Mouse (Mus musculus): ENCODE data around the gene Spata5. TPM values are rescaled to one million over a fixed set of nuclear protein-coding genes. Genes with fewer than 3 reads are reported as not detected.
A peak's percentile ranks its signal among the peaks of the same experiment; 100 is the strongest.

The Spata5 gene
- total RNA-seq, 2 experiments from 2014 or later, result 25.3 to 30.5 TPM

GRCm38 (mm10) chr3:37398661-37399395 lies 20.9 kb upstream of the Spata5 start:
- Histone ChIP-seq H3K27ac (no peak overlapping the region), H3K4me3 (no peak overlapping the region)
- TF ChIP-seq CTCF (conservative IDR thresholded peaks at IDR 0.05), result no peak
- no peak for DNase-seq (ENCODE audit: low spot score in 2 of 2)

DNA sequence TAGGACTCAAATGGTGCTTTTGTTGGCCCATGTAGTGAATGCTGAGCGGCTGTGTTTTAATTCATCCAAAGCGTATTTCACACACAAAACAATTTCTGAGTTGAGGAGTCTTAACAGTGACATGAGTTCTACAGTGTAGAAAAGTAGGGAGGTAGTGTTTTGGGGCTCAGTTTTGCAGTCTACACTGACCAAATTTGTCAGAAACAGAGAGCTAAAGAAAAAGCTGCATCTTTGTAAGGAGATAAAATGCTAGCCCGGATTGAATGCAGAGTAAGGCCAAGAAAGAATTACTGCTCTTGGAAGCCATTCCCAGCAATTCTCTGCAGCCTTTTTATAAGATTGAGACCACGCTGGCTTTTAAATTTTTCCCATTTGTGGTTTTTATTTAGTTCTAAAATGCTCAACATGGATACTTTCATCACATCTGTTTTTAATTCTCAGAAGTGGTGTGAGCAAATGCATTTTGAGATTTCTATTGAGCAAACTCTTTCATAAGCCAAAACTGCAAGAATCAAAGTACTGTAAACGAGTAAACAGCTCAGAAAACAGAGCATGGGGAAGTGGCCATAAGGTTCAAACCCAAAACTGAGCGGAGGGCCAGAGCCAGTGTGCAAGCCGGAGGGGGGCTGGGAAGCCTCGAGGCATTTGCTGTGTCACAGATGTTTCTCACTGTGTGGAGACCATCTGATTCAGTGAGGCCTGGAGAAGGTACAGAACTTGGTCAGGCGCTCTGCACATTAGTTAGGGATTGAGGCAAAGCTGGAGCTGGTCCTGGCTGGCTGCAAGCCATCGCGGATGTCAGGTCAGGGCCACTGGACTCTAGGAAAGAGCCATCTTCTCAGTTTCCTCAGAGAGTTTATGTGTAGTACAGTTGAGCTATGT lies 17.7 kb upstream of the Spata5 start:
- no peak for DNase-seq (ENCODE audit: low spot score in 2 of 2)
- no peak overlapping the region for H3K4me3 ChIP-seq
- TF ChIP-seq CTCF (conservative IDR thresholded peaks at IDR 0.05), result no peak
- no peak overlapping the region for H3K27ac ChIP-seq

DNA sequence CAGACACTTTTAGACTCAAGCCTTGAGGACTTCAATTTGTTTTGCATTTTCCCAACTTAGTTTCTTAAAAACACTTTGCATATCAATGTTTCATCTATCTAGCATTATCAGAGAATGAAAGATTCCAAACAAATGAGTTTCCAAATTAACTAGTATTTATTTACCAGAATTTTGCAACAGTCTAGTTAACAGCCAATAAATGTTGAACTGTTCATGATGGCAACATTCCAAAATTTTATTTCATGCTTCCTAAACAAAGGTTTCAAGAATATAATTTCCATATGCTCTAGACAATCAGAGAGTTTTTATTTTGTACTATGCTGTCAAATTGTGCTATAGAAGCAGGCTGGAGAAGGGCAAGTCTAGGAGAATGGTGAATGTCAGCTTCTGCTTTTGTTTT lies 12.1 kb upstream of the Spata5 start:
- DNase-seq (ENCODE audit: low spot score in 2 of 2), result no peak
- TF ChIP-seq CTCF (conservative IDR thresholded peaks at IDR 0.05), result no peak

DNA sequence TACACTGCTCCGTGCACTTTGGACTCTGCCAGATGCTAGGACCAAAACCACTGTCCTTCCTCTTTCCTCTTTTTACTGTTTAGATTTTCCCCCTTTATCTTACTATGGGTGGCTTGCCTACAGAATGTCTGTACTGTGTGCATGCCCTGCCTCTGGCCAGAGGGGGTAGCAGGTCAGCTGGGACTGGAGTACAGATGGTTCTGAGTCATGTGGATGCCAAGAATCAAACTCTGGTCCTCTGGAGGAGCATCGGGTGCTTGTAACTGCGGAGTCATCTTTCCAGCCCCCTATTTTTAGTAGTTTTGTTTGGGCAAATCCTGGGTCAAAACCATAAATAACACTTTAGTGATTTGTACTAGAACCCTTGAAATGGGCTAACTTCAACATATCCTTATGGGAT lies 6.2 kb upstream of the Spata5 start:
- H3K27ac ChIP-seq, result no peak overlapping the region
- no peak for TF ChIP-seq CTCF (conservative IDR thresholded peaks at IDR 0.05)
- no peak overlapping the region for H3K4me3 ChIP-seq
- DNase-seq (ENCODE audit: low spot score in 2 of 2), result no peak

More for the DNA sequence above, 12.1 kb upstream of the Spata5 start:
- no peak overlapping the region for H3K4me3 ChIP-seq
- no peak overlapping the region for H3K27ac ChIP-seq

- TF ChIP-seq CTCF (conservative IDR thresholded peaks at IDR 0.05), result peak; percentile 87
- no peak overlapping the region for H3K27ac ChIP-seq
- DNase-seq (ENCODE audit: low spot score in 2 of 2), result peak; percentile 78 to 86
- H3K4me3 ChIP-seq, result no peak overlapping the region
Measured at GRCm38 (mm10) chr3:37414413-37414960, 5.2 kb upstream of the Spata5 start.

- peak overlapping the region; percentile 99 for H3K27ac ChIP-seq
- no peak for TF ChIP-seq CTCF (conservative IDR thresholded peaks at IDR 0.05)
- peak overlapping the region; percentile 98 for H3K4me3 ChIP-seq
- no peak for DNase-seq (ENCODE audit: low spot score in 2 of 2)
Measured at GRCm38 (mm10) chr3:37418341-37418740, 1.4 kb upstream of the Spata5 start.

DNA sequence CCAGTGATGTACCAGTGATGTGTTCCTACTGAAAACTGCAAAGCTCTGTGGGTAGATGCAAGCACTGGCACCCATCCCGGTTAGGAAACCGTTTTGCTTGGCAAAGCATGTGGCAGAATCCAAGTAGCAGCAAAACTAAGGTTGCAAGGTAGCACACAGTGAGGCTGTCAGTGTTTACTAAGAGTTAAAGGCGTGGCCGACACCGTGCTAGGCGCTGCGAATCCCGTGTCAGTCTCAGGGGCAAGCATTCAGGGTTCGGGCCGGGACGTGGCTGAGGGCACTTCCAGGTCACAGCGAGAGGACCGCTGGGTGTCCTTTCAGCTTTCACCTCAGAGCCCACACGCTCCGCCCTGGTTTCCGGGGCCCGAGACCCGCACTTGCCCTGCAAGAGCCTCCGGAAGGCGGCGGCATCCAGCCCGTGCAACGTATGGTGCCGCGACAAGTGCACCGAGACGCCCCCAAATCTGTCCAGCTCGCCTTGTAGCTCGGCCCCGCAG lies 687 bp upstream of the Spata5 start:
- peak; percentile 55 to 73 for DNase-seq (ENCODE audit: low spot score in 2 of 2)
- Histone ChIP-seq H3K4me3 (peak overlapping the region; percentile 98), H3K27ac (peak overlapping the region; percentile 99)
- peak; percentile 45 for TF ChIP-seq CTCF (conservative IDR thresholded peaks at IDR 0.05)

GRCm38 (mm10) chr3:37420072-37420471 lies 376 bp downstream of the Spata5 start, which contains the start of gene Nudt6:
TSS of gene Nudt6 (minus strand) at chr3:37420211.
- H3K27ac ChIP-seq, result peak within 1 kb of the TSS; percentile 99
- peak; percentile 86 to 89 for DNase-seq (ENCODE audit: low spot score in 2 of 2)
- no peak for TF ChIP-seq CTCF (conservative IDR thresholded peaks at IDR 0.05)
- peak within 1 kb of the TSS; percentile 98 for H3K4me3 ChIP-seq

DNA sequence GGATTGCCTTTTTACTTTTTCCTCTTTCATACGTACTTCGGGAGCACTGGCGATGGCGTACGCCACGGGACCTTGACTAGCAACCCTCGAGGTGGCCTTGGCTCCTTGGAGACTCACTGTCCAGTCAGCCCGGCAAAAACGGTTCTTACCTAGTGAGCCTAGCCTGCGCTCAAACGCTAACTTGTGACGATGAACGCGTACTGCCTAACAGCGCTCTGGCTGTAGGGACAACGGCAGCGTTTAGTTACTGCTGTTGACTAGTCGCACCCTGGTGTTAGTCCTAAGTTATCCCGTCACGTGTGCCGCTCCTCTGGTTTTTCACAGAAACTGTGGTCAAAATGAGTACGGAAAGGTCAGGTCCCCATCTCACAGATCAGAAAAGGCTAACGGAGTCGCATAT lies 945 bp downstream of the Spata5 start:
- TF ChIP-seq CTCF (conservative IDR thresholded peaks at IDR 0.05), result 0 out of 2 replicates have a peak, but pooled peaks have one; percentile 5
- H3K4me3 ChIP-seq, result peak overlapping the region; percentile 88
- peak overlapping the region; percentile 88; the same call in 1 of the 2 replicates for H3K27ac ChIP-seq
- DNase-seq (ENCODE audit: low spot score in 2 of 2), result peak; percentile 15 to 41

DNA sequence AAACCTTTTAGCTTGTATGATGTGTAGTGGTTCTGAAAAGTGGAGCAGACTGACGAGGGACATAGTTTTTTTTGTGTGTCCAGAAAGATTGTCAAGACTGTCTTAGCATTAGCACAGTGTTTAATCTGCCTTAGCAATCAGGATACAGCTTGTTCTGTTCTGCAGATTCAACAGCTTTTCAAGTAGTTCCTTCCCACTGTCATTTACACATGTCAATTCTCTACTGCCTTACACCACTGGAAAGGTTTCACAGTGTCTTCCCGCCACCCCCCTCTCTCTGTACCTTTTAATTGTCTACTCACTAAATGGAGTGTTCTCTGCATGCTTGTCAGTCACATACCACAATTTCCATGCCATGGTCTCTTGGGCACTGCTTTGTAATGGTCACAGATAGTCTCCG lies 1.5 kb downstream of the Spata5 start:
- no peak overlapping the region for H3K27ac ChIP-seq
- peak overlapping the region; percentile 88 for H3K4me3 ChIP-seq
- no peak for DNase-seq (ENCODE audit: low spot score in 2 of 2)
- no peak for TF ChIP-seq CTCF (conservative IDR thresholded peaks at IDR 0.05)

DNA sequence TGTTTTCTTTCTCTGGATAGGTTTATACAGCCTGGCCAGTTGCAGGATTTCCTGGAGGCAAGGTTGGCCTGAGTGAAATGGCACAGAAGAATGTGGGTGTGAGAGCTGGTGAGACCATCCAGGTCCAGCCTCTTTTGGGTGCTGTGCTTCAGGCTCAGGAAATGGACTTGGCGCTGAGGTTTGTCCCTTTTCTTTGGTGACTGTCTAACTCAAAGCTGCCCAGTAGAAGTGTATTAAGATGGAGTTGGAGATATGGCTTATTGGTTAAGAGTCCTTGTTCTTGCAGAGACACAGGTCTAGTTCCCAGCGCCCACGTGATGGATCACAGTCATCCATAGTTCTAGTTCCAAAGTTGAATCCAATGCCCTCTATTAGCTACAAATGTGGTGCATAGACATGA lies 6.4 kb downstream of the Spata5 start:
- DNase-seq (ENCODE audit: low spot score in 2 of 2), result no peak
- no peak for TF ChIP-seq CTCF (conservative IDR thresholded peaks at IDR 0.05)
- H3K27ac ChIP-seq, result no peak overlapping the region

GRCm38 (mm10) chr3:37430359-37430758 lies 10.7 kb downstream of the Spata5 start:
- TF ChIP-seq CTCF (conservative IDR thresholded peaks at IDR 0.05), result no peak
- no peak overlapping the region for H3K27ac ChIP-seq
- no peak for DNase-seq (ENCODE audit: low spot score in 2 of 2)
- no peak overlapping the region for H3K4me3 ChIP-seq

More for the DNA sequence above, 6.4 kb downstream of the Spata5 start:
- no peak overlapping the region for H3K4me3 ChIP-seq

- no peak for DNase-seq (ENCODE audit: low spot score in 2 of 2)
- Histone ChIP-seq H3K27ac (no peak overlapping the region), H3K4me3 (no peak overlapping the region)
- TF ChIP-seq CTCF (conservative IDR thresholded peaks at IDR 0.05), result no peak
Measured at GRCm38 (mm10) chr3:37439770-37440169, 20.1 kb downstream of the Spata5 start.

Measured in layer of hippocampus, adult 2 months (tissue).